Mouse (Mus musculus): Measurements from ENCODE around the gene Aunip.
A peak's percentile ranks its signal among the peaks of the same experiment; 100 is the strongest.

The Aunip gene

DNA sequence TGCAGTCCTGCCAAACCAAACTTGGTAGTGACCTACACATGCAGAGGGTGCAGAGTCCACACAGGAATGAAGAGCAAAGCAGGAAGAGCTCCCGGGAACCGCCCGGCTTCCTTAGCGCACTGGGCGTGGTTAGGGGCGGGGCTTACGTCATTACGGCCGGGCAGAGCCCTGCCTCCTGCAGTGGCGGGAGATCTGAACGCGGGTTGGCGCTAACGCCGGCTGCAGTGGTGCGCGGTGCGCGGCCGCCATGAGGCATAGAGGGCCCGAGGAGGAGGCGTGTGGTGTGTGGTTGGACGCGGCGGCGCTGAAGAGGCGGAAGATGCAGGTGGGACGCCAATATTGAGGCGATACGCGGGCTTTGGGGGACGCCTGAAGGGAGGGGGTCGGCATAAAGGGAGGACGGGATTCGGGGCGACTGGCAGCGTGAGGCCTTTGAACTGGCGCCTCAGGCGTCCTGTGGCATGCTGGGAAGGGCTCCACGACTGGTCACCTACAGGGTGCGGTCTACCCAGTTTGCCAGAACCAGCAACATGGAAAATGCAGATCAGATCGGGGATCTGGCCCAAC, at the start of gene Aunip:
Gene Aunip, plus strand, starts transcription at position 155 of the 567 bp plus-strand sequence.
- DNase-seq (ENCODE audit: extremely low spot score), result peak; percentile 93

DNA sequence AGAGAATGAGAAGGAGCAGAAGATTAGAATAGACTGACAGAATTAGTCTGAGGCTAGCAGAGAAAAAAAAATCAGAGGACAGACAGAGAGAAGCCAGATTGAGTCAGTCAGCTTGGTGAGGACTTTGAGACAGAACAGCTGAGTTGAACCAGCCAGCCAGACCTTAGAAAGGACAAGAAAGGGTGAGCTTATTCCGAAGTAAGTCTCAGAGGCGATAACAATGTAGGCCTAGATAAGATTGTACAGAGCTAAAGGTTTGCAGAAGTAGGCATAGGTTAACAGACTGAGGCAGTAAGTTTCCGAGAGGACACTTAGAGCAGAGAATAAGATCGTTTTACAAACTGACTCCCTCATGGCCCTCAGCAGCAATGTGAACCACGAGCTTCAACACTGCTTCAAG, 49.5 kb upstream of the Aunip start:
- no peak for DNase-seq (ENCODE audit: extremely low spot score)

DNA sequence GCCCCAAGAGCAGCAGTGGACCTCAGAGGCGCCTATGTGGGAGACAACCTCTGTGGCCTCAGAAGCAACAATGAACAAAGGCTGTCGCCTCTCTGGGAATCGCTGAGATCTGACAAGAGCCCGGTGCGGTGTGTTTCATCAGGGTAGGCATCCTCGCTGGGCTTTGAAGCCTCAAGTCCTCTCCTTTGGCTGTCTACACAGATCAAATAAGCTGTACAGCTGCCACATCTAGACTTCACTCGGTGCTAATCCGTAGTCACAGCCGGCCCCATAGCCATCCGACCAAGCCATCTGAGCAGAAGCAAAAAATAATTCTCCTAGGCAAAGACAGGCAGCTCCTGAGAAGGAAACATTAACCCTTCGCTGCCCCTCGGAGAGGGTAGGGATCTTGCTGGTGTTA, 45.0 kb upstream of the Aunip start:
- no peak for DNase-seq (ENCODE audit: extremely low spot score)

DNA sequence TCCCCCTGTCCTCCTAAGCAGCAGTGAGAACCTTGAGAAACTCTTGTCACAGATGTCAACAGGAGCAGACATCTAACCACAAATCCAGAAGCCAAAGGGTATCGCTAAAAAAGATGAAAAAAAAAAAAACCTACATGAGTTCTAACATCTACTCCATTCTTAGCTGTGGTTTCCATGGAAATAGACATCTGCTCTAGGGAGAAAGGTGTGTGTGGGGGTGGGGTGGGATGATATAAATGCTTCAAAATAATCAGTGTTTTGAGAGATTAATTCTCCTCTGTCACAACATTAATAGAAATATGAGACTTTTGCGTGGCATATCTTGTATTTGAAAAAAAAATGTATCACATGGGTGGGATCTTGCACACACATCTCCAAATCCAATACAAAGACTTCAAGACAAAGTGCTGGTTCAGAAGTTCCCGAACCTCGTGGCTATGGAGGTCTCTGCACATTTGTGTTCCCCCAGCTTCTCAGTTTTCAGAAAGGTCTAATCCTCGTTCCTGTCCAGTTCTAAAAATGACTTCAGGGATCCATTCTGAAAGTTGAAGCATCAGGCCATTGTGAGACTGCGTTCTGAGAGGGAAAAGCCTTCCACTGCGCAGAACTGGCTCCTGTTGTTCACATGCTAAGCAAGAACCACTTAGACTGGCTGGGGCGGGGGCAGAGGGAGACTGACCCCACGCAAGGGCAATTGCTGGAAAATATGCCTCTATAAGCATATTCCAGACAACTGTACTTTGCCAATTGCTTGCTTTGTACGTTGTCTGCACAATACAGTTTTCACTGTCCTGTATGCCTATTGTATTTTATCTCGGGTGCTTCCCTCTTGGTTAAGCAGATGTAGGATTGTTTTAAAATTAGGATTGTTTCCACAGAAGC, 44.2 kb upstream of the Aunip start:
- DNase-seq (ENCODE audit: extremely low spot score), result no peak

DNA sequence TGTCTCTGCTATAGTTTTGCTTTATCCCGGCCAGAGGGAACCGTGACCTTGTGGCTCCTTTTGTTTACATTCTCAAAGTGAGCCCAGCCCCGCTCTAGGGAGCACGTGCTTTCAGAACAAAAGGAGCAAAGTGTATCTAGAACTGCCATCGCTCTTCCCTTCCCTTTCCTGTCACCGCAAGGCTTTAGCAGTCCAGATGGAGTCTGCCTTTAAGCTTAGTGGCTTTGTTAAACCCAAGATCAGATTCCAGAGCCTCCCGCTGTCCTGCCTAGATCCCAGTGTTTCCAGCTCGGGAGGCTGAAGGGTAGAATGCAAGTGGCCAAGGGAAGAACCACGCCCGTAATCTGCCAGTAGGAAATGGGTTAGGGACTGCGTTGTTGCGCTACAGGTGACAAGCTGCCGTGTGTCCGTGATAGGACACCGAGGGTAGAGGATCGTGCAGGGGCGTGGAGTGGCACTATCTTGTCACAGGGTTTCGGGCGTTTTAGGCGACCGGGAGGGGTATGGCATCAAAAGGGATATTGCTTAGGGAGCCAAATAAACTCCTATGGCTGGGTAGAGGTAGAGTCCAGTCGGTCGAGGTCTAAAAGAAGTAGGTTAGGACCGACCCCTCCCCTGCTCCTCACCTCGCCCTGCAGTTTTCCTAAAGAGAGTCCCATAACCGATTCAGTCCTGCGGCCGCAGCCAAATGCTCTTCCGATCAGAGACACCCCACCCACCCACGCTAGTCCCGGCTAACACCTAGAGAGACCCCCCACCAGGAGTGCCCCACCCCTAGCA, 43.2 kb upstream of the Aunip start:
- peak; percentile 73 for DNase-seq (ENCODE audit: extremely low spot score)

DNA sequence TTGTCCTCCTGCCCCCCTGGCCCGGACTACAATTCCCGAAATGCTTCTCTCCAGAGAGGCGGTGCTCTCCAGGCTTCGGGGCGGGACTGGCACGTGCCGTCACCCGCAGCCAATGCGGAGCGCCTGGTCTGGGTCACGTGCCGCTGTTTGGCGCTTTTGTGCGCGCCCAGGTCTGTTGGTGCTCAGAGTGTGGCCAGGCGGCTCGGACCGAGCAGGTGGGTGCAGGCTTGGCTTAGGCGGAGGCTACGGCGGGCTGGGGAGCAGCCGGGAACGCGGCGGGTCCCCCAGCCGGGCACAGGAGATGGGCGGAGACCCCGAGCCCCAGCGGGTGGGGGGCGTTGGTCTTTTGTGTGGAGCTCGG, 42.6 kb upstream of the Aunip start, which contains the start of gene Stmn1:
Gene Stmn1, plus strand, starts transcription at position 106 of the 361 bp plus-strand sequence.
- DNase-seq (ENCODE audit: extremely low spot score), result peak; percentile 96

DNA sequence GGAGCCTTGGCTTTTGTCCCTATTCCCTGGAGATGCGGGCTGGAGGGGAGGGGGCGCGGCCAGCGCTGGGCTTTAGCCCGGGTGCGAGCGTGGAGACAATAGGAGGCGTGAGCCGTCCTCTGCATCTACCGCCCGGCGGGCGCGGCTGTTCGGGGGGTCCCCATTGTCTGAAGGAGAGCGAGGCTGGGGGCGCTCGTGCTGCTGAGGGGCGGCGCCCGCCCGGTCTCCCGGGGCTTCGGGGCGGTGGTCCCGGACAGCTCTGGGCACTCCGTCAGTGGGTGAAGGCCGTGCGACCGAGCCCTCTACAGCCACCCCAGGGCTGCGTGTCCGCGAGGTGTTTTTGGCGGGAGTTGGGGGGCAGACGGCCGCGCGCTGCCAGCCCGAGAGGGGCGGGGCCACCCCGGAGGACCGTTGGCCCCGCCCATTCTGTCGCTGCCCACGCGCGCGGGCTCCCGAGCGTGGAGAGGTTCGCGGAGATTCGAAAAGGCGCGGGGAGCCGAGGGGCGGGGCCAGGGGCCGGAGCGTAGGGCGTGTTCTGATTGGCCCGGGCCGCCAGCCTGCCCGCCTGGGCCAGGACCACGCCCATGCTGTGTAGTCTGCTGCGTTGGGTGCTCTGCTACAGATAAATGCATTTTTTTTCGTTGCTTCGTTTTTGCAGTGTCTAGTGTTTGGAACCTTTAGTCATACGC, 42.1 kb upstream of the Aunip start:
- DNase-seq (ENCODE audit: extremely low spot score), result peak; percentile 92

DNA sequence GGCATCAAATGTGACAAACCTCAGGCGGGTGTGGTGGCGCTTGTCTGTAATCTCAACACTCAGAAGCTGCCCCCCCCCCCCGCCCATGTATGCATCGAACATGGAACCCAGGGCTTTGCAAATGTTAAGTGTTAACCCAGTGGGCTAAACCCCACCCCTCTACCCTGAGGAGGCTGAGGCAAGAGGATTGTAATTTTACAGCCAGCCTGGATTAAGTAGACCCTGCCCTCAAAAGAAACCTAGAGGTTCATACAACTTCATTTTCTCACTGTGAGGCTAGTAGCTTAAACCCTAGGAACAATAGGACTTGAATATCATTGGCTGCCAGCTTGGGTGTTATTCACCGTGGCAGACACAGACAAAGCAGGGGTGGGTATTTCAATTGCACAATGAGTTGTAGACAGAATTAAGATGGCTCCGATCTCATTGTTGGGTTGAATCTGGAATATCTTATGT, 41.4 kb upstream of the Aunip start:
- DNase-seq (ENCODE audit: extremely low spot score), result peak; percentile 50

DNA sequence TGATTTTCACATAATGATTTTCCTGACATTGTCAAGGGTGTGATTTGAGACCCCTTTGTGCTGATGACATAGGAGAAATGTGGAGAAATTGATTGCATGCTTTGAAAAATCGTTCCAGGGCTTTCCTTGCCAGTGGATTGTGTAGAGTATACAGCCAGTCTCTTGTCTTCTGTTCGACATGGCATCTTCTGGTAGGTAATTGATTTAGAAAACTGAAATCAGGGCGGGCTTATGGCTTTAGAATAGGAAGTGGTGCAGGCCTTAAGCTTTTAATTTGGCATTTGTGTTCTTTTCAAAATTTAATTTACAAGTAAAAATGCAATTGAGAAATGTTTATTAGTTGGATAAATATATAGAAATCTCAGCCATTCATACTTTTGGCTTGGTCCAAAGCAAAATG, 40.8 kb upstream of the Aunip start:
- no peak for DNase-seq (ENCODE audit: extremely low spot score)

DNA sequence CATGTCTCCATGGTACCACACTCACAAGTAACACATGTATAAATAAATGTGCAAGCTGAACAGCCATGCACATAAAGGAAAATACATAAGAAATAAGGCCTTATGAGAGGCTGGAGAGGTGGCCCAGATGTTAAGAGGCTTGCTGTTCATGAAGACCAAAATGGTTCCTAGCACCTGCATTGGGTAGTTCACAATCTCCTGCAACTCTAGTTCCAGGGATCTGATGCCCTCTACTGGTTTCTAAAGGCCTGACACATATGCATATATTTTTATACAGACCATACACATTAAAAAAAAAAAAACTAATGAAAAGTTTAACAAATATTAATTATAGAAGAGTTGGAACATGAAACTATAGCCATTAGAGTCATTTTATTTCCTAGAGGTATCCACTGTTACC, 39.3 kb upstream of the Aunip start:
- no peak for DNase-seq (ENCODE audit: extremely low spot score)

DNA sequence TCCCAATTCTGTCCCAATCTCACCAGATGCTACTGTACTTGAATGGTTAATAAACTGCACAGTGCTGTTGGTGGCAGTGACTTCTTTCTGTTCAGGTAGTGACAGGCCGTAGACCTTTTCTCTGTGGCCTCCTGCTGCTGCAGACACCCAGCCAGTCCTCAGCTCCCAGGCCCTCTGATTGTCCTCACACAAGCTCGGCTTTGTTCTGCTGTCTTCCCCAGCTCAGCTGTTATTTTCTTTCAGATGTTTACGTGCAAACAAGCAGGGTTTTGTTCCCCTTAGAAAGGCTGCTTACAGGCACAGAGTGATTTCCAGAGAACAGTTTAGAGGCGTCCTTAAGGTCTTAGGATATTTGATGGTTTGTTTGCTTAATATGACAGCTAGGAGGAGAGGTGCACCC, 37.0 kb upstream of the Aunip start:
- no peak for DNase-seq (ENCODE audit: extremely low spot score)

DNA sequence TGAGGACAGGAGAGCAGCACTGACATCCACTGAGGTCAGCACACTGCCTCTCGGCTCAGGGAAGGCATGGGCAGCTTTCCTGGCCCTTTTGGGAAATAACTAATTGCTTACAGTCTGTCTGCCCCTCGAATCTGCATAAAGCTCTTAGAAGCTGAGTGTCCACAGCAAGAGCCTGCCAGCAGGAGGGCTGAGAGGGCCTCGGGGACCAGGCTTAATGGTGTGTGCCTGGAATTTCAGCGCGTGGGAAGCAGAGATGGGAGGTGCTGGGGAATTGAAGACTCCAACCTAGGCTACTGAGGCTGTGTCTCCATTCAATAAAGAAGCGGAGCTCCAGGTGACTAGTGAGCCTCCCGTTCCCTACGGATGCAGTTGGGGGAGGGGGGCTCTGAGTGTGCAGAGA, 36.6 kb upstream of the Aunip start:
- DNase-seq (ENCODE audit: extremely low spot score), result no peak

DNA sequence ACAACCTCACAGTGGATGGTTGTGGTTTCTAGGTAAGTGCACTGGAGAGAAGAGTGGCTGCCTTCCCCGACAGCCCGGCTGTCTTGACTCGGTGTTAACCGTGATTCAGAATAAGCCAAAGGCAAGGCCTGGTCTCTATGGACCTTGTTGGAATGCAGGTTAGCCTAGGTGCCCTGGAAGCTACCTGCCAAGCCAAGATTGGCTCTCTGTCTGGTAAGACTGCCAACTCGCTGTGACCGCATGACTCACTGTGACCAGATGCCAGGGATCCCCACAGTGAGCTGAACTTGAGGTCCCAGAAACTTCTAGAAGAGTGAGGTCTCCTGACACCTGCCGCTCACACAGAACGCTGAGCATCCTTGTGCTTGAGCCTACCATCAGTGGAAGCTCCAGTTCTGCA, 33.9 kb upstream of the Aunip start:
- no peak for DNase-seq (ENCODE audit: extremely low spot score)

DNA sequence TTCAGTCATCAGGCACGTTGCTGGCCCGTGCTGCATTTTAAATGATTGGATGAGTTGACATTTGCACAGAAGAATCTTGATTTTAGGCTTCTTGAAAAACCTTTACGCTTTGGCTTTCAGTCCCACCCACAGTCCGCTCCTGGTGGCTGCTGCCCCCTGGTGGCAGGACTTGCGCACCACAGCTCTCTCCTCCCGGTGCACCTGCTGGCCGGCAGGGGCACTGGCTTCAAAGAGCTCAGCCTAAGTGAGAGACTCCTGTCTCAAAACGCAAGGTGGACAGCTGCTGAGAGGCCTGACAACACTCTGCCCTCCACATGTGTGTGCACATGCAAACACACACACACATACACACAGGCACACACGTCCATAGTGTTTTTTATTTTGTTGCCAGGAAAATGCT, 32.8 kb upstream of the Aunip start:
- DNase-seq (ENCODE audit: extremely low spot score), result peak; percentile 90

DNA sequence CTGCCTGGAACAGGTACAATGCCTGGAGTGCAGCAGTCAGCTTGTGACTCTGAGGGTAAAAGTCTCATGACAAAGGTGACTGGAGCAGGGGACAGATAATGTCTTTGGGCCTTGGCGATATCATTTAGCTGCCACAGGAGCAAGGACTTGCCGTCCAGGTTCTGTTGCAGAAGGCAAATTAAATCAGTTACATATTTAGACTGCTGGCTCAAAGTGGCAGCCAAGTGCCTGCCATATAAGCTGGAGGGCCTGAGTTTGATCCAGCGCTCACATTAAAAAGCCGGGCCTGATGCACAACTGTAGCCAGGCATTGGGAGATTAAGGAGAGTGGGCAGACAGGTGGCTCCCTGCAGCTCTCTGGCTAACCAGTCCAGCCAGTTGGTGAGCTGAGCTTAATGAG, 31.0 kb upstream of the Aunip start:
- no peak for DNase-seq (ENCODE audit: extremely low spot score)

DNA sequence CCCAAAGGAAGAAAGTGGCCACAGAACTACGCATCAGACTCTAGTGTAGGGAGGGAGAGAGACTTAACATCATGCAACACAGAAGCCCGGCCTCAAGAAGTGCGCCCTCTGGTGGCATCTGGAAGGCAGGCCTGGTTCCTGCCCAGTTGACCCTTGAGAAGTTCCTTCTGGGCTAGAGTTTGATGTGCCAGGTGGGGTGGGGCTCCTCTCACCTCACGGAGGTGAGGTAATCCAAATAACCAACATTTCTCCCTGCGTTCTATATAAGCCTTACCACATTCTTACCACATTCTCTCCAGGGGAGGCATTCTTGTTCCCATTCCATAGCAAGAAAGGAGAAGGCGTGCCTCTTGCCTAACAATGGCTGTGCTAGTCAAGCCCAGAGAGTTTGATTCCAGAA, 29.9 kb upstream of the Aunip start:
- DNase-seq (ENCODE audit: extremely low spot score), result peak; percentile 66

DNA sequence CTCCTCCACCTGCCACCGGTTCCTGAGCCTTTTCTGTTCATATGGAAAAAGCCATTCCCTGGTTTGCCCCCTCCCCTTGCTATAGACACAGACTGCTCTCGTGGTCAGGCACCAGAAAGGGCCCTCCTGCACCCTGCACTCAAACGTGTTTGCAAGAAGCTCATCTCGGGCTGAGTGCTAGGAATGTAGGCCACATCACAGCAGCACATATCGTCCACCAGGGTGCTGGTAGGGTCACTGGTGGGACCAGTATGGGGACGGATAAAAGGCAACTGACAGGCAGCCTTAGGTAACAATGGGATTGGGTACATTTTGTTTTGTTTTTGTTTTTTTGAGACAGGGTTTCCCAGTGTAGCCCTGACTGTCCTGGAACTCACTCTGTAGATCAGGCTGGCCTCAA, 29.5 kb upstream of the Aunip start:
- DNase-seq (ENCODE audit: extremely low spot score), result no peak

DNA sequence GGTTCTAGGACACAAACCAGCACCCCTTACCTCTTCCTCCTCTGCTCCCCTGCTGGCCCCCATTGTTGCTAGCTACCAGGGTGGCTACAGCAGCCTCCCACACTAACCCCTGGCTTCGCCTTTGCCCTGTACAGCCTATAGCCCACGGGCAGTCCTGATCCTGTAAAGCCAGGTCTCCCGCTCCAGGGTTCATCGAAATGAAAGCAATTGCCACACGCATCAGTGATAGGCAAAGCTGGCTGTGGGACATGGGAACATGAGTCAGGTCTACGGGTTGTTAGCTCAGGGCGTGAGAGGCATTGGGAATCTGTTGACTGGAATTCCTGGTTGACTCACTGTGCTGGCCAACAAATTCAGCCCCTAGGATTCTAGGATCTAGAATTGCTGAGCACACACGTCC, 28.4 kb upstream of the Aunip start:
- no peak for DNase-seq (ENCODE audit: extremely low spot score)

DNA sequence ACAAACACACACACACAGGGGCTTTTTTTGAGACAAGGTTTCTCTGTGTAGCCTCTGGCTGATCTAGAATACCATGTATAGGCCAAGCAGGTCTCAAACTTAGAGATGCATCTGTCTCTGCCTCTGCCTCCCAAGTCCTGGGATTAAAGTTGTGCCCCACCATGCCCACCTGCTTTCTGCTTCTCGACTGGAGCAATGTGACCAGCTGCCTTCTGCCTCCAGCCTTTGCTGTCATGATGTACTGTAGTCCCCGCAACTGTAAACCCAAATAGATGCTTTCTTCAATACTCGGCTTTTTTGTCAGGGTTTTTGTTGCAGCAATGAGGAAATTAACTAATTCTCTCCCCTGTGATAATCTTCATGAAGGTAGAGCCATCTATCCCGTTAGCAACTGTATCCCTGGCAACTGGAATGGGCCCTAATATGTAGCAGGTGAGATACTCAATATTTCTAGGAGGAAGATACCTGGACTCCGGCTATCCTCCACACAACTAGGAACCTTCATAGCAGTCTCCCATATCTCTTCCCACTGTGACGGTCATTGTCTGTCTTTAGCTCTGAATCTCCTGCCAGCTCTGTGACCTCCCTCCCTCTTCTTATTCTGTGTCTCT, 27.6 kb upstream of the Aunip start:
- DNase-seq (ENCODE audit: extremely low spot score), result no peak

DNA sequence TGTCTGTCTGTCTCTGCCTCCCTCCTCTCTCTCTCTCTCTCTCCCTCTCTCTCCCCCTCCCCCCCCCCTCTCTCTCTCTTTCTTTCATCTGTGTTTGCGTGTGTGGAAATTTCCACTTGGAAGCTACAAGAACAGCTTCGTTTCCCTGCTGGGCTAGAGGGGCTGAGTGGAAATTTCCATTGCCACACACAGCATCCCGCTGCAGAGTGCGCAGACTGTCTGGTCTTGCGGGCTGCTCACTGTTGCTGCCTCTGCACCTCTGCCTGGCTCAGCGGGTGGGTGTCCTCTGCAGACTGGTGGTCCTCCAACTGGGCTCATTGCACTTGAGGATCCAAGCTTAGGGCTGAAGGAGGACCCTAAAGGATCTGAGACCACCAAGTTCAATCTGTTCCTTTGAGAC, 27.1 kb upstream of the Aunip start:
- no peak for DNase-seq (ENCODE audit: extremely low spot score)

DNA sequence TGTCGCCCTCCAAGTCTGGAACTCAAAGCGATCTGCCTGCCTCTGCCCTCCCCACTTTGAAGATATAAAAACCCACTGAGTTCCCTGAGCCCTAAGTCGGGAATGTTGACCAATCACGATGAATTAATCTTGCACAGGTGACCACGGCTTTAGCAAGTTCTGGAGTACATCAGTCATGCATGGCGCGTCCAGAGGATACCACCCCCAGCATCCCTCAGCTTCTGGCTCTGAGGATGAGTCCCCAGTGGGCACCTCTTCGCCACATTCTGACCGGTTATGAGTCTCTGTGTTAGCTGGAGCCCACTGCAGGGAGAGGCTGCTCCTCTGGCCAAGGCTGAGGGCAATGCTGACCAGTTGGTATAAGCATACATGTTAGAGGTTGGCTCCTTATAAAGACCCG, 26.6 kb upstream of the Aunip start:
- DNase-seq (ENCODE audit: extremely low spot score), result no peak
